Mouse (Mus musculus): ENCODE data around the gene Pkdrej. TPM values are rescaled to one million over a fixed set of nuclear protein-coding genes. Genes with fewer than 3 reads are reported as not detected.

Pkdrej gene
- polyA plus RNA-seq, 1 experiment from 2014 or later, result 0.26 TPM

DNA sequence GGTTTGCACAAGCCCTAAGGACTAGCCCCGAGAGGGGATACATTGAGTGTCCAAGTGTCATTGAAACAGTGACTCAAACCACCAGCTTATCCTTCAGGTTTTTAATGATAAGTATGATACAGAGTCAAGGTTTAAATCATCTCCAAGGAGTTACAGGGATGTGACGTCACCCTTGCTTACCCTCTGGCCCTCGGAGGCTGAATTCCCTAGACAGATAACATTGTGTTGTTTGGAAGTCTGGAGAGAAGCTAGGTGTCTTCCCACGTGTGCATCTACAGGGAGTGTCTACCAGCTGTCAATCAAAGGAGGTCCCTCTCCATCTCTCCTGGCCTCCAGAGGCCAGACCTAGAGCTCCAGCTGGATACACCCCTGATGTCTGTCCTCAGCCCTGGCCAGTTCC, 14.6 kb downstream of the Pkdrej start:
- Histone ChIP-seq H3K4me2 (ENCODE audit: low read depth, low read length) (no peak overlapping the region), H3K4me1 (ENCODE audit: control insufficient read depth, insufficient read depth, low read length) (peaks cover 7% of the 10 kb centered on the region), H3K9me3 (ENCODE audit: control insufficient read depth, low read length) (no peaks in the 10 kb centered on the region), H3K27me3 (replicated peaks; ENCODE audit: control insufficient read depth, insufficient read depth, low read length) (no peaks in the 10 kb centered on the region), H3K9ac (ENCODE audit: low read depth, low read length) (no peak overlapping the region), H3K27ac (replicated peaks; ENCODE audit: low read depth, low read length) (no peak overlapping the region), H3K36me3 (ENCODE audit: control insufficient read depth, insufficient read depth, low read length) (no peaks in the 10 kb centered on the region), H3K4me3 (ENCODE audit: low read depth, low read length) (no peak overlapping the region)
- peak; percentile 8 for DNase-seq (ENCODE audit: low spot score)
- no peak for ATAC-seq (ENCODE audit: low read depth)
- 78% methylated on average over 4 of the region's 4 CpGs for WGBS

DNA sequence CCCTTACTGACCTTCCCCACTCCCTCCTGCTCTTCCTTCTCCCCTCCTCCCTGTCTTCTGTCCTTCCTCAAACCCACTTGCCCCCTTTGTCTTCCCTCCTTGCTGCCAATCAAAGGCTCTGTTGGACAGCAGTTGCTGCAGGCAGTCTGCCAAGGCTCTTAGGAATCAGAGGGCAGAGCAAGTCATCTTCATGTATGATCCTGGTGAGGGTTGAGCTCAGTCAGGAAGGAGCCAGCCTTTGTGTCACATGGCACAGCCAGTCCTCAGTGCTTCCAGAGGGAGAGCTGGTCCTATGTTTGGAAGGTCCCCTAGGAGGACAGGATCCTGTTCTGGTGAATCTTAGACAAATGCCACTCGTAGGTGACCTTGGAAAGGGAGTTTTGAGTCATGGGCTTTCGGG, 18.6 kb downstream of the Pkdrej start:
- Histone ChIP-seq H3K27me3 (replicated peaks; ENCODE audit: control insufficient read depth, insufficient read depth, low read length) (no peaks in the 10 kb centered on the region), H3K36me3 (ENCODE audit: control insufficient read depth, insufficient read depth, low read length) (no peaks in the 10 kb centered on the region), H3K4me2 (ENCODE audit: low read depth, low read length) (no peak overlapping the region), H3K9me3 (ENCODE audit: control insufficient read depth, low read length) (no peaks in the 10 kb centered on the region), H3K4me3 (ENCODE audit: low read depth, low read length) (no peak overlapping the region), H3K4me1 (ENCODE audit: control insufficient read depth, insufficient read depth, low read length) (no peaks in the 10 kb centered on the region), H3K27ac (replicated peaks; ENCODE audit: low read depth, low read length) (no peak overlapping the region), H3K9ac (ENCODE audit: low read depth, low read length) (no peak overlapping the region)
- DNase-seq (ENCODE audit: low spot score) (peak; percentile 4), ATAC-seq (ENCODE audit: low read depth) (no peak)
- WGBS, result 89% methylated on average over 2 of the region's 2 CpGs

DNA sequence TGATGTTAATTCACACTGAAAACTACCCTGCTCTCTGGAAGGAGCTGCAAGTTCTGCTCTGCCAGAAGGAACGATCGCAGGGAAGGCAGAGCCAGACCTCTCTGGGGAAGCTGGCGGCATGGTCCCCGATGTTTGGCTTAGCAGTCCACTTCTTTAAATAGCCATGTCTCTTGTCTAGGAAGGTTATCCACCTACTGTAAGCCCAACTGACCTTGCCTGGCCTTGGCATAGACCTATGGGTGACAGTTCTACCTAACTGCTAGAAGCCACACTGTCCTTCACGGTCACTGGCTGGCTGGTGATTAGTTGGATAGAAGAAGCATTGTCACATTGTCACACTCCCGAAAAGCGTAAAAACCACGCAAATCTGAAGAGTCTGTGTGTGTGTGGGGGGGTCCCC, 22.9 kb downstream of the Pkdrej start:
- ATAC-seq (ENCODE audit: low read depth) (no peak), DNase-seq (ENCODE audit: low spot score) (no peak)
- Histone ChIP-seq H3K4me3 (ENCODE audit: low read depth, low read length) (no peak overlapping the region), H3K27me3 (replicated peaks; ENCODE audit: control insufficient read depth, insufficient read depth, low read length) (no peaks in the 10 kb centered on the region), H3K4me2 (ENCODE audit: low read depth, low read length) (no peak overlapping the region), H3K27ac (replicated peaks; ENCODE audit: low read depth, low read length) (no peak overlapping the region), H3K36me3 (ENCODE audit: control insufficient read depth, insufficient read depth, low read length) (no peaks in the 10 kb centered on the region), H3K4me1 (ENCODE audit: control insufficient read depth, insufficient read depth, low read length) (no peaks in the 10 kb centered on the region), H3K9ac (ENCODE audit: low read depth, low read length) (no peak overlapping the region), H3K9me3 (ENCODE audit: control insufficient read depth, low read length) (no peaks in the 10 kb centered on the region)
- 94% methylated on average over 8 of the region's 8 CpGs for WGBS

DNA sequence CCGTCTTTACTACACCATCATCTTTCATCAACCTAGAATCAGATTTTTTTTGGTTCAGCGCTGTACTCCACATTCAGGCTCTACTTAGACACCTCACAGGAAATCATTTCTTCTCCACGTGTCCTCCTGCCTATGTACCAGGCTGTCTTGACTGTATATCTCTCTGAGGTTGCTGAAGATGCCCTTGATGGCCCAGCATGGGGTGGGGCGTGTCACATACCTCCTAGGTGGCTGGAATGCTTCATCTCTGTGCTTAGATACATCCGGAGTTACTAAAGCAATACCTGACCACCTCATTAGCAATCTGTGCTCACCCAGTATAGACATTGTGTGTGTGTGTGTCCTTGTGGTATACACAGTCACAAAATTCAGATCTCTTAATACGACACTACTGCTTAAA, 26.0 kb downstream of the Pkdrej start:
- 77% methylated on average over 6 of the region's 6 CpGs for WGBS
- DNase-seq (ENCODE audit: low spot score) (no peak), ATAC-seq (ENCODE audit: low read depth) (no peak)
- H3K27me3 ChIP-seq (replicated peaks; ENCODE audit: control insufficient read depth, insufficient read depth, low read length), result no peaks in the 10 kb centered on the region
- H3K4me3 ChIP-seq (ENCODE audit: low read depth, low read length), result no peak overlapping the region
- no peak overlapping the region for H3K27ac ChIP-seq (replicated peaks; ENCODE audit: low read depth, low read length)
- H3K36me3 ChIP-seq (ENCODE audit: control insufficient read depth, insufficient read depth, low read length), result no peaks in the 10 kb centered on the region
- no peak overlapping the region for H3K4me2 ChIP-seq (ENCODE audit: low read depth, low read length)
- no peaks in the 10 kb centered on the region for H3K4me1 ChIP-seq (ENCODE audit: control insufficient read depth, insufficient read depth, low read length)
- H3K9ac ChIP-seq (ENCODE audit: low read depth, low read length), result no peak overlapping the region
- no peaks in the 10 kb centered on the region for H3K9me3 ChIP-seq (ENCODE audit: control insufficient read depth, low read length)

DNA sequence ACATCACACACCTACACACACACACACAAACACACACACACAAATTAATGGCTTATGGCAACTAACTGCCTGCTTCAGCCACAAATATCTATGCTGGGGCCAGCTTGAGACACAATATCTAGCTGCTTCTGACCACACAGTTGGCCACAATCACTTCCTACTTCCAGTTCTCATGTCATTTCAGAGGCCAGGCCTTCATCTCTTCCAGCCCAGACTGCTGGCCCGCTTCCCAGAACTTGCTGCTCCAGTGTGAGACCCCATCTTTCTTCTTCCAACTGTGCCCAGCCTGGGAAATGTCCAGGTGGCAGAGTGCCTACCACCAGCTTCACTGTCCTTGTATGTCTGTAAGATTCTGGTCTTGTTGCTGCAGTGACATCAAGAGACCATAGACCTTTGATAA, 28.7 kb downstream of the Pkdrej start:
- H3K36me3 ChIP-seq (ENCODE audit: control insufficient read depth, insufficient read depth, low read length), result no peaks in the 10 kb centered on the region
- ATAC-seq (ENCODE audit: low read depth) (no peak), DNase-seq (ENCODE audit: low spot score) (peak; percentile 63)
- no peaks in the 10 kb centered on the region for H3K9me3 ChIP-seq (ENCODE audit: control insufficient read depth, low read length)
- WGBS, result 75% methylated on average over 1 of the region's 1 CpGs
- no peak overlapping the region for H3K9ac ChIP-seq (ENCODE audit: low read depth, low read length)
- H3K27ac ChIP-seq (replicated peaks; ENCODE audit: low read depth, low read length), result no peak overlapping the region
- no peaks in the 10 kb centered on the region for H3K4me1 ChIP-seq (ENCODE audit: control insufficient read depth, insufficient read depth, low read length)
- H3K27me3 ChIP-seq (replicated peaks; ENCODE audit: control insufficient read depth, insufficient read depth, low read length), result no peaks in the 10 kb centered on the region
- no peak overlapping the region for H3K4me2 ChIP-seq (ENCODE audit: low read depth, low read length)
- H3K4me3 ChIP-seq (ENCODE audit: low read depth, low read length), result no peak overlapping the region

DNA sequence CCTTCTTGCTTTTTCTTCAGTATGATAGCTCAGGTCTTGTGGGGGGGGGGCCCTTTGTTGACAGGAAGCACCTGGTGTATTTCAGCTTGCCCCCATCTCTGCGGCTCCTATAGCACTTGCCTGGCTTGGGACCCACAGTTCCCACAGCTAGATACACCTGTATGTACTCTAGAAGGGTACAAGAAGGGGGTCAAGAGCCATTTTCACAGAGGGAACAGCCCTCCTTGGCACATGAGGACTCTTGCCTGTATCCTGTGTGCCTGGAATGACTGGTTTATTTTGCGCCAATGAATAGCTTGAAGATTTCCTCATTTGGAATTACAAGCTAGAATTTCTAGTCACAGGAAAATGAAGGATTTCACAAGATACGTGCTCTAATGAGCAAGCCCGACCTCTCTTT, 30.1 kb downstream of the Pkdrej start:
- no peak overlapping the region for H3K4me2 ChIP-seq (ENCODE audit: low read depth, low read length)
- no peak overlapping the region for H3K27ac ChIP-seq (replicated peaks; ENCODE audit: low read depth, low read length)
- H3K4me3 ChIP-seq (ENCODE audit: low read depth, low read length), result no peak overlapping the region
- H3K9me3 ChIP-seq (ENCODE audit: control insufficient read depth, low read length), result no peaks in the 10 kb centered on the region
- H3K36me3 ChIP-seq (ENCODE audit: control insufficient read depth, insufficient read depth, low read length), result no peaks in the 10 kb centered on the region
- H3K9ac ChIP-seq (ENCODE audit: low read depth, low read length), result no peak overlapping the region
- H3K4me1 ChIP-seq (ENCODE audit: control insufficient read depth, insufficient read depth, low read length), result no peaks in the 10 kb centered on the region
- DNase-seq (ENCODE audit: low spot score) (peak; percentile 11), ATAC-seq (ENCODE audit: low read depth) (peak; percentile 65; the same call in 1 of the 2 replicates)
- WGBS, result 85% methylated on average over 4 of the region's 4 CpGs
- H3K27me3 ChIP-seq (replicated peaks; ENCODE audit: control insufficient read depth, insufficient read depth, low read length), result no peaks in the 10 kb centered on the region

DNA sequence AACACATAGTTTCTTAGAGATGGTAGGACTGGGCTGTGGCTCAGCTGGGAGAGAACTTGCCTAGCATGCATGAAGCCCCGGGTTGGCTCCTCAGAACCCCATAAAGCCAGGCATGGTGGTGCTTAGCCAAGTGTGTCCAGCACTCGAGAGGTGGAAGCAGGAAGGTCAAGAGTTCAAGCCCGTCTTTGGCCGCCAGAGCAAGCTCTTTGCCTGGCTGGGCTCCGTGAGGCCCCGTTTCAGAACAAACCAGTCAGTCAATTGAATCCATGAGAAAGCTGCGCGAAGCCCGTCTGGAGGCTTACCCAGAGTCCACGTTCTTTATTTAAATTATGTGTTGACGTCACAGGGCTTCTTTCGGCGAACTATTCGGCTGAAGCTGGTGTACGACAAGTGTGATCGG, 32.9 kb downstream of the Pkdrej start:
- ATAC-seq (ENCODE audit: low read depth), result no peak

DNA sequence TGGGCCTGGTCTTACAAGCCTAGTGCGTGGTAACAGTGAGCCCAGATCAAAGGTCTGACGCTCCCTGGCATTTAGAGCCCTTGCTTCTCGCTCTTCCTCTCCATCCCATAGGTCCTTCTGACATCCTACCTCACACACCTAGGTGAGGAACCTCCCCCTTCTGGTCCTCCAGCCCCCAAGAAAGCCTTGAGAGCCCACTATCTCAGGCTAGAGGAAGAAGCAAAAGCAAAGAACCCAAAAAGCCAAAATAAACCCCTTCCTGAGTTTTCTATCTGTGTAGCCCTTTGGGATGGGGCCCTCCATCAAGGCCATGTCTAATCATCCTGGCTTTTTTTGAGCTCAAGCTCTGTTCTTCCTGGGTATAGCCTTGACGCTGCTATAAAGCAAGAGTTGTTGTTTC, 33.5 kb downstream of the Pkdrej start:
- ATAC-seq (ENCODE audit: low read depth), result no peak
- no peaks in the 10 kb centered on the region for H3K4me1 ChIP-seq (ENCODE audit: control insufficient read depth, insufficient read depth, low read length)
- H3K9ac ChIP-seq (ENCODE audit: low read depth, low read length), result no peak overlapping the region
- H3K36me3 ChIP-seq (ENCODE audit: control insufficient read depth, insufficient read depth, low read length), result no peaks in the 10 kb centered on the region
- no peak overlapping the region for H3K27ac ChIP-seq (replicated peaks; ENCODE audit: low read depth, low read length)
- no peak overlapping the region for H3K4me3 ChIP-seq (ENCODE audit: low read depth, low read length)
- 95% methylated on average over 4 of the region's 4 CpGs for WGBS
- H3K9me3 ChIP-seq (ENCODE audit: control insufficient read depth, low read length), result peaks cover 4% of the 10 kb centered on the region; the same call in 1 of the 2 replicates
- no peaks in the 10 kb centered on the region for H3K27me3 ChIP-seq (replicated peaks; ENCODE audit: control insufficient read depth, insufficient read depth, low read length)
- DNase-seq (ENCODE audit: low spot score), result no peak
- no peak overlapping the region for H3K4me2 ChIP-seq (ENCODE audit: low read depth, low read length)

More for the DNA sequence above, 32.9 kb downstream of the Pkdrej start:
- Histone ChIP-seq H3K27ac (replicated peaks; ENCODE audit: low read depth, low read length) (no peak overlapping the region), H3K4me3 (ENCODE audit: low read depth, low read length) (no peak overlapping the region), H3K9ac (ENCODE audit: low read depth, low read length) (no peak overlapping the region), H3K27me3 (replicated peaks; ENCODE audit: control insufficient read depth, insufficient read depth, low read length) (no peaks in the 10 kb centered on the region), H3K9me3 (ENCODE audit: control insufficient read depth, low read length) (no peaks in the 10 kb centered on the region), H3K4me2 (ENCODE audit: low read depth, low read length) (no peak overlapping the region), H3K36me3 (ENCODE audit: control insufficient read depth, insufficient read depth, low read length) (no peaks in the 10 kb centered on the region), H3K4me1 (ENCODE audit: control insufficient read depth, insufficient read depth, low read length) (no peaks in the 10 kb centered on the region)
- 72% methylated on average over 16 of the region's 16 CpGs for WGBS
- no peak for DNase-seq (ENCODE audit: low spot score)

DNA sequence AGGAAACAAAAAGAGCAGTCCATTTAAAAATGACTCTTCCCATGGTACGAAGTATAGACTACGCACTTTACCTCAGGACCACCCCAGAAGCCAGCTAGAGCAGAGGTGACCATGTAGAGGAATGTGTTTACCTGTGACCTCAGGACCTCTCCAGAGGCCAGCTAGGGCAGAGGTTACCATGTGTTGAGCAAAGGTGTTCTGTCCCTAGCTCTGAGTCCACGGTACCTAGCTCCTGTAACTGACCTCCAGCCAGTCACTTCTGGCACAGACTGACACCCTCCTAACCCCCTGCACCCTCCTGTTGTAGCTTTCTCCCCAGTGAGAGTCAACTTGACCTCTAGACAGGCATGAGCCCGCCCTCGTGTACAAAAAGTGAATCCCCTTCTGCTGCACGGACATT, 34.1 kb downstream of the Pkdrej start:
- no peak overlapping the region for H3K4me2 ChIP-seq (ENCODE audit: low read depth, low read length)
- no peaks in the 10 kb centered on the region for H3K4me1 ChIP-seq (ENCODE audit: control insufficient read depth, insufficient read depth, low read length)
- no peaks in the 10 kb centered on the region for H3K36me3 ChIP-seq (ENCODE audit: control insufficient read depth, insufficient read depth, low read length)
- no peak overlapping the region for H3K4me3 ChIP-seq (ENCODE audit: low read depth, low read length)
- no peak for DNase-seq (ENCODE audit: low spot score)
- peaks cover 4% of the 10 kb centered on the region; the same call in 1 of the 2 replicates for H3K9me3 ChIP-seq (ENCODE audit: control insufficient read depth, low read length)
- H3K27me3 ChIP-seq (replicated peaks; ENCODE audit: control insufficient read depth, insufficient read depth, low read length), result no peaks in the 10 kb centered on the region
- no peak for ATAC-seq (ENCODE audit: low read depth)
- H3K9ac ChIP-seq (ENCODE audit: low read depth, low read length), result no peak overlapping the region
- 91% methylated on average over 6 of the region's 6 CpGs for WGBS
- no peak overlapping the region for H3K27ac ChIP-seq (replicated peaks; ENCODE audit: low read depth, low read length)

Data from embryonic facial prominence, embryonic 14.5 days (tissue).